Mouse (Mus musculus): ENCODE data around the gene Uchl1.

The Uchl1 gene

DNA sequence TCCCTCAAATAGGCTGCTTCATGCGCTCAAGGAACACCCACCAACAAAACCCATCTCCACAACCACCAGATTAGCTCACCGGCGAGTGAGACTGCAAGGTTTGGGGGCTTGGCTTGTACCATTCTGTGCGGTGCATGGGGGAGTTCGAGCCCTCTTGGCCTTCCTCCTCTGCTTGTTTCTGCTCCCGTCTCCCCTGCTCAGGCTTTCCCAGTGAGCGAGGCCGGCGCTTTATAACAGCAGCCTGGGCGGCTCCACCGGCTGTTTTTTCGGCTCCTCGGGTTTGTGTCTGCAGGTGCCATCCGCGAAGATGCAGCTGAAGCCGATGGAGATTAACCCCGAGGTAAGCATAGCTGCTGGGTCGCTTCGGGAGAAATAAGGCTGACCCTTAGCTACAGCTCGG is at the start of gene Uchl1:
Uchl1 (plus strand) TSS at position 109 of the 400 bp plus-strand sequence.
- DNase-seq (ENCODE audit: inconsistent ontology term): peak; percentile 90

DNA sequence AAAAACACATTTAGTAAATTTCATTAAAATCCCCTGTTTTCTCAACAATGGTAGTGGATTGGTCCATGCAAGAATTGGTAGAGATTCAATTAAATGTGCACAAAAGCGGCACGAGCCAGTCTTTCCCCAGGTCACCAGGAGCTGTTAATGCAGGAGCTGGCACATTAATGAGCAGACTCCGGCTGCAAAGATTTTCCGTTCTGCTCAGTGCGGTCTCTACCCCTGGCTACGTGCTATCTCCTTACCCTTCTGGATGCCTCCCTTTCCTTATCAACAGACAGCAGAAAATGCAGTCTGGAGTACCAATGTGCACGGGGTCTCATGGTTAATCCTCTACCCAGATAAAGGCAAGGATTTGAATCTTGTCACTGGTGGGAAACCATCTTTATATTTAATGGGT is 48.1 kb upstream of the Uchl1 start:
- DNase-seq (ENCODE audit: inconsistent ontology term): no peak

GRCm38 (mm10) chr5:66635459-66636079 is 40.3 kb upstream of the Uchl1 start:
- no peak for DNase-seq (ENCODE audit: inconsistent ontology term)

DNA sequence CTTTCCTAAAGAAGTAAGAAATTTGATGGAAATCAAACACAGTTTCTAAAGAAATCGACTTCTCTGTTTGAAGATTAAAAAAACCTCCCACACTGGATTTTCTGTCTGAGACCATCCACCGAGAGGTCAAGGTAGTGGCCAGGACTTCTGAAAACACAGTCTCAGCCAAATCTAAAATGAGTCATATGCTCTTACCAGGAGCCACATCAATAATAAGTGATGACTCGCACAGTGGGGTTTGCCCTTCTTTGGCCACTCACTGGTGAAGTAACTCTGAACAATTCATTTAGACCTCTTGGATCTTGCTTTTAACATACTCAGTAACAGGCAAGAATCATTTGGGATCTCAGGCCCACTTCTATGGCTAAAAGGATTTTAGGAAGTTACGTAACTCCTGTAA is 33.7 kb upstream of the Uchl1 start:
- peak; percentile 48 for DNase-seq (ENCODE audit: inconsistent ontology term)

DNA sequence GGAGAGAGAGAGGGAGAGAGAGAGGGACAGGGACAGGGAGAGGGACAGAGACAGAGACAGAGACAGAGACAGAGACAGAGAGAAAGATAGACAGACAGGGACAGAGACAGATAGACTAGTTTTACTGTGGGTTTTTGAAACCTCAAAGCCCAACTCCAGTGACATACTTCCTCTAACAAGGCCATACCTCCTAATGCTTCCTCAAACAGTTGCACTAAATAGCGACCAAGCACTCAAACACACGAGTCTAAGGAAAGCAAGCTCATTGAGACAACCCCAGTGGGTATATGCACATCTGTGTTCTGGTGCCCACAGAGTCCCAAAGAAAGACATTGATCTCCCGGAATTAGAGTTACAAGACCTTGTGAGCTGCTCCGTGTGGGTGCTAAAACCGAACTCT is 32.6 kb upstream of the Uchl1 start:
- DNase-seq (ENCODE audit: inconsistent ontology term): no peak

DNA sequence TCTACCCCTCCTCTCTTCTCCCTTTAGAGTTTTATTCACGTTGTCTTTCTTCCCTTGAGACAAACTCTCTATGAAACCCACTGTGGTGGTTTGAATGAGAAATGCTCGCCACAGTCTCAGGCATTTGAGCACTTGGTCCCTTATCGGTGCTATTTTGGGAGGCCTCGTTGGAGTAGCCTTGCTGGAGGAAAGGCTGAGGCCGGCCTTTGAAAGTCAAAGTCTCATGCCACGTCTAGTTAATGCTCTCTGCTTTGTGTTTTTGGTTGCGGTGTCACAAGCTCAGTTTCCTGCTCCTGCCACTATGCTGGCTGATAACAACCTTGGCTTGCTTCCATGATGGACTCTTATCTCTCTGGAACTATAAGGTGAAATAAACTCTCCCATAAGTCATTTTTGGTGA is 28.4 kb upstream of the Uchl1 start:
- no peak for DNase-seq (ENCODE audit: inconsistent ontology term)

DNA sequence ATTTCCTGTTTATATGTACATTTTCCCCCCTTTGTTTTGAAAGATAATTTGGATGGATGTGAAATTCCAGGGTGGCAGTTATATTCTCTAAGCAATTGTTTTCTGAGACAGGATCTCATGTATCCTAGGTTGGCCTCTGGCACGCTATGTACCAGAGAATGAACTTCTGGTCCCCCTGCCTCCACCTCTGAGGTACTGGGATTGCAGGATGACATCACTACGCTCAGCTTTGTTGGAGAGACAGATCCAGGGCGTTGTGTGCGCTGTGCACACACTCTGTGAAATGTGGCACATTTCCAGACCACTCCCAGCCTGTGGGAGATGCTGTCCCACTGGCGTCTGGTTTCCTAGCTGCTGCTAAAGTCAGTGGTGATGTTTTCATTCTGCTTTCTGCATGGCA is 21.7 kb upstream of the Uchl1 start:
- DNase-seq (ENCODE audit: inconsistent ontology term): peak; percentile 44

GRCm38 (mm10) chr5:66675189-66675890 is 551 bp upstream of the Uchl1 start:
- no peak for DNase-seq (ENCODE audit: inconsistent ontology term)

- DNase-seq (ENCODE audit: inconsistent ontology term): peak; percentile 82
Measured at GRCm38 (mm10) chr5:66676457-66677117, 696 bp downstream of the Uchl1 start.

DNA sequence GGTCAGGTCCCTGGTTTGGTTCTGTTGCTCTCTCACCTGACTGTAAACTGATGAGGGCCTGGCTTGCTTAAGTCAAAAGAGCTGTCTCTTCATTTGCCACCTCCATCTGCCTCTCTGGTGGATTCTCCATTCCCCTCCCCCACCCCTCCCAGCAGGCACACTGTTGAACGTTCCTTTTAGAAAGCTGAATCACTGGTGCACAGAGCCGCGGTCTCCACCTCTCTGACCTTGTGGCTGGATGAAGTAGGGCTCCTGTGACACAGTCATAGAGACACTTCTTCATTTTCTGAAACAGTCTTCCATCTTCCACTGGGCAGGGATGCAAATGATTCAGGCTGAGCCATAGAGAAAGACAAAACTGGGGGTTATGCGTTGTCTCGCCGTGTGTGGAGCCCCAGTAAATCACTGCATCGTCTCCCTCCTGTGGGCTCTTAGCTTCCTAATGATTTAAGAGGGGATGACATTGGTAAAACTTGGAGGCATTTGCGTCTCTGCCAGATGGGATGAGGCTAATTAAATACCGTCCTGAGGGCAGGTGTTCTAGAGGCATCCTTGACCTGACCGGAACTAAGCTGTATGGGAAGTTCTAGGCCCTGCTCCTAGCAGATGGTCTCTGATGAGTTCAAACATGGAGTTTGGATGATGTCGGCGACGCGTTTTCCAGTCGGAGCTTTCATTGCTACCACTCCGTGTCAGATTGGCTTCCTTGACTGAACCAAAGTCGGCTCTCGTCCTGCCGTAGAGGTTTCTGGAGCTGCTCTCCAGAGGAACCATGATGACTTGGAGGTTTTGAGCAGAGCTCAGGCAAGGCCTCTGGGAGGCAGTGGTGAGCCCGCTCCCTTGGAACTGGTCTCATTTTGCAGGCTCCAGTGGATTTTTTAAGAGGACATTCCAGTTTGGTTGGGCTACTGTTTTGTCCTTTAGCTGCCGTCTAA is 1.8 kb downstream of the Uchl1 start:
- peak; percentile 83 for DNase-seq (ENCODE audit: inconsistent ontology term)

DNA sequence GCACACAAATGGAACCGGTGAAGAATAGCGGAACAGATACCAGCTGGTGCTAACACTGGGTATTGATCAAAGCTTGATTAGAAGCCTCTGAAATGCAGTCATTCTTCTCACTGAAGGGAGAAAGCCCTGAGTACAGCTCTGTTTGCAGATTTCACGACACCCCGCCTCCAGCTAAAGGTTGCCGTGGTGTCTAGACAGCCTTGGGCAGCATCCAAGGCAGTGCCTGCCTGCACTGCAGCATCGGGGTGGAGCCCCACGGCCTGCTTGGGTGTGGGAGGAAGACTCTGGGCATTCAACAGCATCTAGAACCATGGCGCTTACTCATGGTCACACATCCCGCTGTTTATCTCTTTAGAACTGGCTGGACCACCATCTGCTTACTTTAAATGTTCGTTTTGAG is 3.3 kb downstream of the Uchl1 start:
- peak; percentile 52 for DNase-seq (ENCODE audit: inconsistent ontology term)

DNA sequence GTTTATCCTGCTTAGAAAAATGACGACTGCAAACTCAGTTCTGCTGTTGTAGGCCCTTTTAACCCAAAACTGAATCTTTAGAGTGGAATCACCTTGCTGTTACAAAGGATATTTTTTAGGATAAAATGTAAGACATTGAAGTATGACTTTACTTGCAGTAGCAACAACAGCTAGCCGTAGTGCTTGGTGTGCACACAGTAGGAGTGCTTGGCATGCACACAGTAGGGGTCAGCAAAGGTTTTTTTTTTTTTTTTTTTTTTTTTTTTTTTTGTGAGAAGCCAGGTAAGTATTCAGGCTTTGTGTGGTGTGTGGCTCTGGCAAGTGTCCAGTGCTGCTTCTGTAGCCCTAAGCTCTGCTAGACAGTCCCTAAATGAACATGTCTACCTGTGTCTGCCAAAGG is 10.0 kb downstream of the Uchl1 start:
- DNase-seq (ENCODE audit: inconsistent ontology term): no peak

GRCm38 (mm10) chr5:66686863-66687262 is 11.0 kb downstream of the Uchl1 start:
- no peak for DNase-seq (ENCODE audit: inconsistent ontology term)

- DNase-seq (ENCODE audit: inconsistent ontology term): no peak
Measured at GRCm38 (mm10) chr5:66687737-66688136, 11.8 kb downstream of the Uchl1 start.

- DNase-seq (ENCODE audit: inconsistent ontology term): no peak
Measured at GRCm38 (mm10) chr5:66688286-66688685, 12.4 kb downstream of the Uchl1 start.

DNA sequence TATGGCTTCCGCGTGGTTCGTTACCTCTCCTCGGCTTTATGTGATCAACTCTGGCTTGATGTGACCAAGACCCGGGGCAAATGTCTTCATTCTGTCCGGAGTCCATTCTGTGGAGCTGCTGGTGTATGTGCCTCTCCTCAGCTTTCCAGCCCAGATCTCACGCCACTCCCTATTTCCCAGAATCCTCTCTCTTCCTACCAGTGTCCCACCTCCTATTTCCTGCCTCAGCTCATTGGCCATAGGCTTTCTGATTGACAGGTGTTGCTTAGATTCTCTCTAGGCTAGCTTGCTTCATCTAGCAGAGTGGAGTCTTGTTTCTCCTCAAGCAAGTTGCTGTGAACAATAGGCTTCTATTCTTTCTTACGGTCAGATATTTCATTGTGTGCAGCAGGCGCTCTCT is 13.9 kb downstream of the Uchl1 start:
- no peak for DNase-seq (ENCODE audit: inconsistent ontology term)

DNA sequence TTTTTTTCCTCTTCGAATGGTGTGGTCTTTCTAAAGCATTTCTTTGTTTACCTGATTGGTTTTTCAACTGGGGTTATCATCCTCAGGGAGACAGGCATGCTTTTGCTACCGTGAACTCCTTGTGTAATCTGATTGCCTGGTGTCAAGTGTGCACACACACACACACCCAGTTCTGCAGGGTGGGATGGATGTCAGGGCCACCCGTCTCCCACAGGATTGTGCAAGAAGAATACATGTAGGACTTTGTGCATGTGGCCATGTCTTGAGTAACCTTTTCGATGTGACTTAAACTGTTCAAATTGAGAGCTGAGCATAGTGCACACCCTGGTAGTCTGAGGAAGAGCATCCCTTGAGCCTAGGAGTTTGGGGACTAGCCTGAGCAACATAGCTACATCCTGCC is 17.3 kb downstream of the Uchl1 start:
- no peak for DNase-seq (ENCODE audit: inconsistent ontology term)

DNA sequence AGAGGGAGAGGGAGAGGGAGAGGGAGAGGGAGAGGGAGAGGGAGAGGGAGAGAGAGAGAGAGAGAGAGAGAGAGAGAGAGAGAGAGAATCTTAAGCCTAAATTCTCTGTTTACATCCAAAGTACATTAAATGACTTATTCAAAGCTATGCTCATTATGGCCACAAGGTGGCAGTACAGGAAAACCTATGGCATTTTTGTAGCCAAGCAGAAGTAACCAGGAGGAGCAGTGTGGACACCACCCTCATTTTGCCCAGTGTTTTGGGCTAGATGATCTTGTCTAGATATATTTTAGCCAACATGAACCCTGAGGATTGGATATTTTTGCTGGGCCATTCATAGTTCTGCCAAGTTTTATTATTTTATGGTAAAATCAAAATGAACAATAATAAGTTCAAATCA is 21.2 kb downstream of the Uchl1 start:
- peak; percentile 36 for DNase-seq (ENCODE audit: inconsistent ontology term)

DNA sequence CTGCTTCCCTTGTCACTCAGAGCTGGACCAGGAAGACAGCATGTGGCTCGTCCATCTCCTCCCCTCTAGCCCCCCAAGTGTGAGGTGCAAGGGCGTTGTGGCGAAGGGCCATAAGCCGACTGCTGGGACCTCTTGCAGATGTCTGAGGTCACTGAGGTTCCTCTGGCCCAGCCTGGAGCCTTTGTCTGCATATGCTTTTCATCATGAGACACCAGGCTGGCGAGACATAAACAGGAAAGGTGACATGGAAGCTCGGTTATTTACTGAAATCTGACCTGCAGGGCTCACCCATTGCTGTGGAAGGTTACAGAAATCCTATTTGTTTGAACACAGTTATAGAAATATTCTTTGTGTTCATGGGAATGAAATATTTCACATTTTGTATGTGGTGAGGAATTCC is 24.0 kb downstream of the Uchl1 start:
- DNase-seq (ENCODE audit: inconsistent ontology term): no peak

- DNase-seq (ENCODE audit: inconsistent ontology term): no peak
Measured at GRCm38 (mm10) chr5:66701951-66702350, 26.1 kb downstream of the Uchl1 start.

- no peak for DNase-seq (ENCODE audit: inconsistent ontology term)
Measured at GRCm38 (mm10) chr5:66703317-66704004, 27.6 kb downstream of the Uchl1 start.
